Mouse (Mus musculus) thymus, adult 2 months (tissue): Measurements from ENCODE around the gene Cdr2. TPM values are rescaled to one million over a fixed set of nuclear protein-coding genes. Genes with fewer than 3 reads are reported as not detected.

ENCODE experiments used
- polyA plus RNA-seq: library from polyadenylated mRNA; depleted of rRNA; stranded (reverse); fragments of >200 nt; gene quantifications from 2 replicates; pipeline ENCODE4 v1.2.3, GENCODE M21; 2012; rRNA removed

Gene Cdr2
- polyA plus RNA-seq, 1 experiment, result 6.0 TPM

Other genes starting within 250 kb of the Cdr2 start
- gene Vwa3a, start 243.0 kb downstream of the Cdr2 start, polyA plus RNA-seq, result 0.70 and 0.88 TPM in 2 replicates
- gene Gm5737, start 169.9 kb downstream of the Cdr2 start, polyA plus RNA-seq, result 0.08 TPM in 1 of 2 replicates, not detected in the other
- 26.2 and 29.5 TPM in 2 replicates for gene Eef2k, start 139.5 kb downstream of the Cdr2 start, polyA plus RNA-seq
- gene Polr3e, start 64.6 kb downstream of the Cdr2 start, polyA plus RNA-seq, result 18.6 and 22.0 TPM in 2 replicates
- 0.13 and 0.16 TPM in 2 replicates for gene Mfsd13b, start 197 bp upstream of the Cdr2 start, polyA plus RNA-seq
- gene Mettl9, start 52.1 kb upstream of the Cdr2 start, polyA plus RNA-seq, result 20.7 and 28.1 TPM in 2 replicates
- gene Igsf6, start 92.3 kb upstream of the Cdr2 start, polyA plus RNA-seq, result 1.3 and 1.4 TPM in 2 replicates
- gene Otoa, start 99.3 kb upstream of the Cdr2 start, polyA plus RNA-seq, result 0.22 and 0.81 TPM in 2 replicates